Mouse (Mus musculus) layer of hippocampus, adult 9-11 months (tissue): ENCODE data around the gene 1700029I15Rik.
"Not testable (repeated sequence)": the region's sequence is repeated elsewhere in the genome, so short reads cannot be mapped to it uniquely, and the experiment has no call there.

Source experiments
- DNase-seq: peaks from one replicate; pipeline ENCODE4 v3.0.0; 2022

1700029I15Rik gene

DNA sequence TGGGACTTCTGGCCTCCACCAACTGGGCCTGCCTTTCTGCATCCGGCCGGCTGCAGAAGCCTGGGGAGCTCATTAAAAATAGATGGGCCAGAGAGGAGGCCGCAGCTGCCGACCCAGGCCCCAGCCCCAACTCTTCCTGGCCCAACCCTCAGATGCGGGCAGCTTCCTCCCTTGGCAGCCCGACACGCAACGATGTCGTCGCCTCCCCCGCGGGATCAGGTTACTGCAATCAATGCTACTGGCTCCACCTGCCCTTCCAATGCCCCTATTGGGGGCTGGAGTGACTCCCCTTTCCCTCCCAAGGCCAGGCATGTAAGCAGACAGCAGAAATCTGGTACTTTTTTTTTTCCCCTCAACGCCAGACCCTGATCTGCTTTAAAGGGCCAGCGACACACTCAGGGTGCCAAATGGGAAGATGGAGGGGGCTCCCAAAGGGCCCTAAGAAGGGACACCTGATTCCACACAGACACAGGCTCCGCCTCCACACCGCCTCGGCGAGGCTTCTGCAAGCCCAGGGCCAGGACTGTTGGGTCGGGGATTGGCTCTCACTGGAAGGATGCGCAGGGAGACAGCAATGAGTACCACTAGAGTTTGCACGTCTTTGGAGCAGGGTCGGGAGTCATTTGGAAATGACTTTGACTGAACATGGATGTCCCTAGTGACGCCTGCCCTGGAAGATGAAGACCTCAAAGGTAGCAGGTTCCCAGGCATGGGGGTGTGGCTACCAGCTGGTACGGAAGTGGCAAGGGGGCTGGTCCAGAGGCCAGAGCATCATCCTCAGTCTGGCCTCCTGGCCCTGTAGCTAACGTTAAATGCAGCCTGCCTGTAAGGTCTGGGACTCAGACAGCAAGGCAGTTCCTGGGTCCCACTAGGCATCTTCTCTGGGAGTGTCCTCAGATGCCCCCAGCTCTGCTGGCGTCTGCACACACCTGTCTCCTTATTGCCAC is 10.3 kb downstream of the 1700029I15Rik start:
- DNase-seq = no peak

DNA sequence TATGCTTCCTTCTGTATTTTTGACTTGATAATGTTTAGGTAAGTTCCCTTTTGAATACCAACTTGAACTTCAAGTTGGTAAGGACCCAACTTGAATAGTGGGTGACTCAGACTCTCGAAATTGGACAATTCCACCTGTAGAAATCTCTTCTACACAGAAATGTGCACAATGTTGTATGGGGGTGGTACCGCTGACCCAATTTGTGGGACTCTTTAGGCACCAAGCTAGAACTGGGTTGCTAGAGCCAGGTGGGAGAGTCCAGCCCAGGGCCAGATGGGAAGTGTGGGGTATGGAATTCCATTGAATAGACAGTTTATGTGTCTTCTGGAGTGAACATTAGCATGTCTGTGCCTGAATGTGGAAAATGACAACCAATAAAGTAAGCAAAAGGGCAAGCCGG is 13.2 kb downstream of the 1700029I15Rik start:
- no peak for DNase-seq

DNA sequence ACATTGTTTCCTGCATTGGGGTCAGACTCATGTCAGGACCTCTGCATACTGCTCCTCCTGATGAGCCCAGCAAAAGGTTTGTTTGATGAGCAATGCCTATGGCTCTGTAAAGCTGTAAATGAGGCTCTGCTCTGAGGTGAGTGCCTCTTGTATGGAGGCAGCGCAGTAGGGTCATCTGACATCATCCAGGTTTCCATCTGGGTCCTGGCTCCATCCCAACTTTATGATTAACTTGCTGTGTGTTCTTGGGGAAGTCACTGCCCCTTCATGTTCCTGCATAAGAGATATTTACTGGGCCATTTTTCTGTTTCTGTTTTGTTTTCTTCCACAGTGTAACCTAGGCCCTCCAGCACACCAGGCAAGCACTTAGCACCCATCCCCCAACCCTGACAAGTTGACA is 15.1 kb downstream of the 1700029I15Rik start:
- no peak for DNase-seq

DNA sequence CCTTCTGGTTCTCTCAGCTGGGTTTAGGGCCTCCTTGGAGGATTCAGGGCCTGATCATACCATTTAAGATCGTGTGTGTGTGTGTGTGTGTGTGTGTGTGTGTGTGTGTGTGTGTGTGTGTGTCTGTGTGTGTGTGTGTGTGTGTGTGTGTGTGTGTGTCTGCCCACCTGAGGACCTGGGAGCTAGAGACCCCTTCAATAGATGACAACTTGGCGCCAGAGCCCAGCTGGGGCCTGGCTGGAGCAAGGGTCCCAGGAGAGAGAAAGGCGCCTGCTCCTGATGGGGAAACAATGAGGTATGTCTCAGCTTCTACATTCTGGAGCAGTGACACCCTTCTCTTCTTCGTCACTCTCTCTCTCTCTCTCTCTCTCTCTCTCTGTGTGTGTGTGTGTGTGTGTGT is 17.5 kb downstream of the 1700029I15Rik start:
- DNase-seq = not testable (repeated sequence)

DNA sequence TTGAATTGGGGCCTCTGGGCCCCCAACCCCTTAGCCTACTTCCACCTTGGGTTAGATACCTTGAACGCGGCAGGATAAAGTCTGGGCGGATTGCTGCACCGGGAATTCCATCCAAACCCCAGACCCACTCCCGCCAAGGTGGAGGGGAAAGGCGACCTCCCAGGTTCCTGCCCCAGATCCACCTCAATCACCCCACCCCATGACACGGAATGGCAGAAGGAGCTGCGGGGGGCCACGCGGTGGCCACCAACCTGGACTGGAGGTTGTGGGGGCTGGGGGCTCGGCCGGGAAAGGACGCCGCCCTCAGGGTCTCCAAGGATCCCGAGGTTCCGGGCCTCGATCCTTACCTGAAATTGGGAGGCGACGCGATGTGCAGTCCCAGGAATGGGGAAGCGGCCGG is 18.3 kb downstream of the 1700029I15Rik start:
- DNase-seq = no peak

DNA sequence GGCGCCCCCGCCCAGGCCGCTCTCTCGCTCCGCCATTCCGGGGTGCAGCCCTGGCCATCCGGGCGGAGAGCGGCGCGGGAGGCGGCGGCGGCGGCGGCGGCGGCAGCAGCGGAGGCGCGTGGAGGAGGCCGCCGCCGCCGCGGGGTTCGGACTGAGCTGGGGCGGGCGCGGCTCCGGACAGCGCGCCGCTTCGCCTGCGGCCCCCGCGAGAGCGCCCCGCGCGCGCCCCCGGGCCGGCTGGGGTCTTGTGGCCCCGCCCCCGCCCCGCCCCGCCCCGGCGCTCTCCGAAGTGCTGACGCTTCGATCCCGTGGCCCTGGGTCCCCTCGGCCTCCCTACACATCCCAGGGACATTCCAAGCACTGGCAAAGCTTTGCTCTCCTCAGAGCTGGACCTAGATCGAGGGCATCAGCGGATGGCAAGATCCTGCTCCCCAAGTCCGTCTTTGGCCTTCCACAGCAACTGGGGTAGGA is 18.8 kb downstream of the 1700029I15Rik start, which contains the start of gene Mapk8ip1:
TSS of gene Mapk8ip1 (minus strand) at position 173 of the 471 bp plus-strand sequence.
- DNase-seq = no peak

DNA sequence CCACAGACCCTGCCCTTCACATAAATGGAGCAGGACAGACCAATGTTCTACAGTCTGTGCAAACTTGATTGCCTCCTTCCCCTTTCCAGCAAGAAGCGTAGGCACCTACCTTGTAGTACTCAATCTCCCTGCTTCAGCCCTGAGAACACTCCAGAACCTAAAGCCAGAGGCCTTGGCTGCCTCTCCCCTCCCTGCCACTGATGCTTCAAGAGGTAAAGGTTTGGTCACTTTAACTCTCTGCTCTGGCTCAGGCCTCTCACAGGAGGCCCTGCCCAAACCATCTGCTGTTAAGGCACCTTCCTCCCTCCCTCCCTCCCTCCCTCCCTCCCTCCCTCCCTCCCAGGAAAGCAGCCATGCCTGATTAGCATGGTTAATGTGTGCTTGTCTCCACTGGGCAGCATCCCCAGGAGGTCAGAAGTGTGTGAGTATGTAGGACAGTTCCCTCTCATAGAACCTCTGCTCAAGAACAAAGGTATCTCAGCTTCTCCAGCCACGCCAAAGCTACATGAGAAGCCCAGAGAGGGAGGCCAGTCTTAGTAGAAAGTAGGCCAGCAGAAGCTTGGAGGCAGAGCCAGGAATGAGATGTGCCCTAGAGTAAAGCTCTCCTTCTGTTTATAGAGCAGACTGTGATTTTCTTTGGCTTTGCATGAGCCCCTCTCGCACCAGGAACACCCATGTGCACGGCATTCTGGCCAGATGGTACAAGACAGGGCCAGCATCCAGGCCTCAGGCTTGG is 20.4 kb downstream of the 1700029I15Rik start:
- DNase-seq = no peak

DNA sequence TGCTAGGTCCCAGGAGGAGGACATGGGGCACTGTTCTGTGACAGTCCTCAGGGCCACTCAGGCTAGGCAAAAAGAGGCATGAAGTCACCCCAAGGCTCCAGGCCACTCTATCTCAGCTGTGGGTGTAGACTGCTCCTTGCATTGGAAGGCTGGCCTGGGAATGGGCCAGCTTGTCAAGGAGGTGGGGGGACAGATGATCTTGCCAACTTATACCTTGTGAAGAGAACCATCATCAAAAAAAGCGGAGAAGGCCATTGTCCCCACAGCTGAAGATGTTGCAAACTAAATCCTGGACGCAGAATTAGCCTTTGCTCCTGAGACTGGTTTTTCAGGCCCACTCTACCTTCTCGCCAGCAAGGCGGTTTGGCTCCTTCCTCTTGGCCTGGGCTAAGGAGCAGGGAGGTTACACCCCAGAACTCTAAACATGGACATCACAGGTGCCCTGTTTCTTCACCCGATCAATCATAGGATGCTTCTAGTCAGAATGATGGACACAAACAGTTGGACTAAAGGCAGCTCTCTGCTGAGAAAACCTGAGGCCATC is 21.5 kb downstream of the 1700029I15Rik start:
- DNase-seq = no peak

DNA sequence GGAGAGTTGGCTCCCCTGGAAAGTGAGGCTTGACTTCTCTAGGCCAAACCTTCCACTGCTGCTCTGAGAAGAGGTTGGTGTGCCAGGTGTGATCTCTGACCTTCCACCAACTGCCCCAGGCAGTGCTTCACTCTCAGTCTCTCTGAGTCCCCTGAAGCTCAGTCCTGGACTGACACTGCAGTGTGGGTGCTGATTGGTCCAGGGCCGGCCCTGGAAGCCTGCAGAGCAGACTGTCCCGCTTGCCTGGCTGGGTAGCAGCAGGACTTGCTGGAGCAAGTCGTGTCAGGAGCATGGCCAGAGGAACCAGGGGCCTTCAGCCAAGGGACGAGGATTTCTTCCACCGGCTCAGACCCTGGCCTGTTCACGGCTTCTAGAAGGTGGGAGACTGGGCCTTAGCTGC is 22.4 kb downstream of the 1700029I15Rik start:
- no peak for DNase-seq

DNA sequence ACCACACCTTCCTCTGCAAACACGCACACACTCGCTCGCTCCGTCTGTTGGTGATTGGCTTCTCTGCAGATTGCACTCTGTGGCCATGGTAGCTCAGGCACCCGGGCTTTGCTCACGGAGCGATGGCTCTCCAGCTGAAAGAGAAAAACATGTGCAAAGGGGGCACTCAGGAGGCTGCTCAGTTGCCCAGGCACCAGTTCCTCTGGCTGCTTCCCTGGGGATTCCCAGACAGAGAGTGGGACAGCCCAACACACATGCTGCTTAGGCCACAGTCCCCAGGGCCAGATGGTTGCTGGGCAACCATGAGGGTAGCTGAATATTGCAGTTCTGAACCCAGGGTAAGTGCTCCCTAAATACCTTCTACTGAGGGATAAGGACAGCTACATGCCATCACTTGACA is 23.3 kb downstream of the 1700029I15Rik start:
- no peak for DNase-seq

DNA sequence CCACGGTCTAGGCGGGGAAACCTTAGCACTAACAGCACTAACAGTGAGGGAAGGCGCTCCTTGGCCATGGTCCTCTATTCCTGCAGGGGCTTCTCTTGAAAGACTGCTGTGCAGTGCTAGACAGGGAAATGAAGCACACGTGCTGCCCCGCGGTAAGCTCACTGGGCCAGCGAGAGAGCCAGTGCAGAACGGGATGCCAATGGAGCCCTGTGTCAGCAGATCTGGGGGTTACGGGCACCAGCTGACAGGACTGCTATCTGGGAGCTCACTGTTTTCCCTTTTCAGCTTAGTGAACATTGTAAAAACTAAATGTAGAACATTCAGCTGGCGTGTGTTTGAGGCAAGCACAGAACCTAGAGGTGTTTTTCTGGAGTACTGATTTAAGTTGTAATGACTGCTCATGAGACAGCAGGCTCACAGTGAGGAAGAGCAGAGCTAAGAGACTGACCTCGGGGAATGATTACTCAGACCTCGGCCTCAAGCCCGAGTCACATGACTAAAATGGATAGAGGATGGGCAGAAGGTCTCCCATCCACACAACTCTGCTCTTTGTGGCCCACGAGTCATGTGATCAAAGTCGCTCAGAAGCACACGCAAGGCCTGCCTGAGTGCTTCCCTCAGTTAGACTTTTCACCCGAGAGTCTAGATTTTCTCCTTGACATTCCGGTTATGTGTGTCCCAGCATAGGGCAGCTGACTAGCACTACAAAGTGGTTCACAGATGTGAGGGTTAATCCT is 26.1 kb downstream of the 1700029I15Rik start:
- DNase-seq = no peak

DNA sequence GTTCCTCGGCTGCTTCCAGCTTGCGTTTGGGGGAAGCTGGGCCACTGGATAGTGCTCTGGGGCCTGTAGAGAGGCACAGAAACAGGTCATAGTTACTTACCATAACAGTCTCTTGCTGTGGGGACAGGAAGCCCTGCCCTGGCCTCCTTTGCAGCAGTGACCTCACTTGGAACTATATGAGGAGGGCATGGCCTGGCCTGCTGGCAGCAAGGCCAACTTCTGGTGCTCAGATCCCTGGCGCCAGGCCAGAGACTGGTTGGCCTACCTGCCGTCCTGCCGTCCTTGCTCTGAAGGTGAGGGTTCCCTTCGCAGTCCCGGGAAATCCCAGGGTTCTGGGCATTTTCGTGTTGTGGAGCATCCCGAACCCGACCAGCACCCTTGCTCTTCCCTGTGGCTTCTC is 29.4 kb downstream of the 1700029I15Rik start:
- no peak for DNase-seq

DNA sequence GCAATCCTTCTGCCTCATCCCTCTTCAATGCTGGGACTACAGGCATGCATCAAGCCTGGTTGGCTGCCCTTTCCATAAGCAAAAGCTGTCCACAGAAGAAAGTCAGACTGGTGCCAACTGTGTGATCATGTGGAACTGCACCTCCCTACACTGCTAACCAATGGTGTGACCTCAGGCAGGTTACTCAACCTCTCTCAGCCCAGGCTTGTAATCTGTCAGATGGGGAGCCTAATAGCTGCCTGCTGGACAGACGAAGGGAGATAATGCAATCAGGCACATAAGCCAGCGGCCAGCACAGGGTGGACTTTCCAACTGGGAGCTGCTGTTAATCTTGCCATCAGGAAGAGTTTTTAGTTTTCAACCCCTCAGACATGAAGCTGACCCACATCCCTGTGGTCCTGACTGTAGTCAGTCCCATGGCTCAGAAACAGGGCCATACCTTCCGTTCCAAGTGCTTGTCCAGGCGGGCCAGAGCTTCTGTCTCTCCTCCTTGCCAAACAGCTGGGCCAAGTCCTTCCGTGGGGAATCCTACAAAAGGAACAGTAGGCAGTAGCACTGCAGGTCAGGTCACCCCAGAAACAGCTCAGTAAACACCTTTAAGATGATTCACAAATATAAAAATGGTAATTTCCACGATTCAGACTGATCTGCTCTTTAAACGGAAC is 39.5 kb downstream of the 1700029I15Rik start:
- DNase-seq = no peak

DNA sequence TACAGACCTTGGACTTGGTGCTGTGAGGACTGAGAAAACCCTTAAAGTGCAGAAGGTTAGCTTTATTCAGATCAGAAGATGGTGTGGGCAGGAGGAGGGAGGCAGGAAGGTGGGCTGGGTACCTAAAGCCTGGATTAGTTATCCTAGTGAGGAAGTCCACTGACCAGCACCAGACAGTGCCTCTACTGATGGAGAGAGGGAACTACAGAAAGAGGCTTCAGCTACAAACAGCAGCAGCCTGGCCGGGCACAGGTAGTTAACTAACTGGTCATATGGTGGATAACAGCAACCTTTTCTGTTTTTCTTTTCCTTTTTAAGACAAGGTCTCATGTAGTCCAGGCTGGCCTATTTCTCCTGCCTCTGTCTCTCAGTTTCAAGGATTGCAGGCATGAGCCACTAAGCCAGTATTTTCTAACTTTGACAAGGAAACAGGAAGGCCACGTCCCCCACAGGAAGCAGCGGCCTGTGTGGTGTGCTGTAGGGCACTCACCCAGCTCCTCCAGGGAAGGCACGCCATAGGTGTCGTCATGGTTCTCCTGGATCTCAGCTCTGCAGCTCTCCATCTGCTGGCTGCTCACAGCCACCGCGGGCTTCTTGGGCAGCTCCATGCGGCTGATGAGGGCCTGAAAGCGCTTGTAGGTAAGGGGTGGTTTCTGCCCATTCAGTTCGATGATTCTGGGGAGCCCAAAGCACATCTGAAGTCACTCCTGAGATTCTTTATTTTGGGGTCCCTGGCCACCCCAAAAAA is 40.2 kb downstream of the 1700029I15Rik start:
- DNase-seq = no peak

DNA sequence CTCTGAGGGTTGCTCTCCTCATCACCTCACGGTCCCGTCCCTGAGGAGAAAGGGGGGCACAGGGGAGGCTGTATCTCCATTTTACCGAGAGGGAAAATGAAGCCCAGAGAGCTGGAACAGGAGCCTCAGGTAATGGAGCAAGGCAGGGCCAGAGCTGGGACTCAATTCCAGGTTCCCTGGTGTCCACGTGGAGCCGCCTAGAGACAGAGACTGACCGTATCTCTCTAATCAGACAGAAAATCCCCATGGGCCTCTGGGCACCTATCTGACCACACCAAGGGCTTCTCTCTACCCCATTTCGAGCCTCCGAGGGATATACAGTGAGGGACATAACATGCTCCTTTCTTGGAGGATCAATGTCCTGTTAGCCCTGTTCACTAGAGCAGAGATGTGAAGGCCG is 40.8 kb downstream of the 1700029I15Rik start:
- no peak for DNase-seq

DNA sequence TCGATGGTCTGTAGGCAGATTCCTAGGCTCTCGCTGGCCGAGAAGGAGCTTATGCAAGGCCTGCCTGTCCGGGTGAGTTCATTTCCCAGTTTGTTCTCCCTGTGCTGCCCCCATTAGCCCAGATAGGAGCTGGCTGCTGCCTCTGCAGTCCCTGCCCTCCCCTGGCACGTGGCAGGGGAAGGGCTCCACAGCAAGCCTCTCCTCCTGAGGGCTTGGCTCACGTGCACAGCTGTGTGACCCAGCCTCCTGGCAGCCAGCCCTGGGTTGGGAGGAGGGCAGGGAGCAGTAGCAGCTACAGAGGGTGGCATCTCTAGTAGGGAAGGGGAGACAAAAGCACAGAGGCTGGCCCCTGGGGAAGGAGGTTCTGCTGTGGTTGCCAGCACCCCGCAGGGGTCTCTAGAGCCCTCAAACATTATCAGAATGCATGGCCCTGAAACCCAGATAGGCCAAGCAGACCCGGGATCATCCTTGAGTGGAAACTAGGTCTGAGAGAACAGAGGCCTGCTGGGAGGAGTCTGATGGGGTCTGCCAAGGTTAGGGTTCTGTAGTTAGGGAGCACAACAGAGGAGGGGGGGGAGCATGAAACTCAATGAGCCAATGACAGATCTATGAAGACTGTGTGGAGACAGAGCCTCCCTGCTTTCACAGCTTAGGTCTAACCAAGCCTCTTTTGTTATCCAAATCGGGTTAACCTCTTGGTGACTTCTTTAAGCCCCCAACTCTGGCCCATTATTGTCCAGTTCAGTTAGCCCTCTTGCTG is 41.5 kb downstream of the 1700029I15Rik start:
- DNase-seq = peak; percentile 92

DNA sequence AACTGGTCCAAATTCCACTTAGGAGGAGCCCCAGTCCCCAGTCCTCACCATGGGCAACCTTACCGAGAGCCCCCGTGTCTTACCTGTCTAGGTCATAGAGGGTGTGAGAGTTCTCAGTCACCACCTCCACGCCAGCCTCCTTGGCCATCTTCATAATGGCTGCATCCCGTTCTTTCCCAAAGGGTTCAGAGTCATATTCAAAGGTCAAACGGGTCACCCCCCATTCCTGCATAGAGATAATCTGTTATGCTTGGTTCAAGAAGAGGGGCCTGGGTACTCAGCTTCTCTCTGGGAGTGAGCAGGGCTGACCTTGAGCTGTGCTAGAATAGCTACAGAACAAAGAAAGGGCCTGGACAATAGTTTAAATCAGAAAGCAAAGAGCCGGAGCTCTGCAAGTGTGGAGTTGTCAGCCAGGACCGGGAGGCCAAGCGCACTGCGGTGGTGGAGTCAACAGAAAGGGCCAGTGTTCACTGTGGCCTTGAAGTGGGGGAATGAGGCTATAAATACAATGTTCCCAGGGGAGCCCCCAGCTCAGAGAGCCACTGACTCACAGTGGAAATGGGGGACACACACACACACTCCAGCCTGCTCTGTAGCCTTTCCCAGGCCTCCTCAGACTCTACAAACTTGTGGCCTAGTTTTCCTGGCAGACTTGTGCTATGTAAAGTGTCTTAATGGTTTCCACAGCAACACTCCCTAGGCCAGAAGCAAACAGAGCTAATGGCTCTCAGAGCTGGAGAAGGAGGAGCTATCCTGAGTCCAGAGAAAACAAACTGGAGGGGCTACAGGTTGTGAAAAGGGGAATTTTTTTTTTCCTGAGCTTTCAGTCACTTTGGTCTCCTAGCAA is 42.3 kb downstream of the 1700029I15Rik start:
- peak; percentile 76 for DNase-seq

DNA sequence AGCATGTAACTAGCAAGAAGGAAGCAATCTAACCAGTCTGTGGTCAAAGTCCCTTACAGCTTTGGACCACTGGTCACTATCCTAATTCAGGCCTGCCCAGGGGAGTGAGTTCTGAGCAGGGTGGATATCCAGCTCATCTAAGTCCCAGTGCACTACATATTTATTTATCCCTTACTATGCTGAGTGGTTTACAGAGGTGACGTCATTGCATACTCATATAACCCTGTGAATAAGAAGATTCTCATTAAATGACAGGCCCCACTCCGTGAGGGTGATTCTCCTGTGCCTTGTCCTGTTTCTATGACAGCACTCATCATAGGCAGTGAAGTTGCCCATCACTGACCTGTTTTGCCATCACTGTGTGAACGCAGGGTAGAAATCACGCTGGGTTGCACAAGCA is 43.0 kb downstream of the 1700029I15Rik start:
- no peak for DNase-seq

DNA sequence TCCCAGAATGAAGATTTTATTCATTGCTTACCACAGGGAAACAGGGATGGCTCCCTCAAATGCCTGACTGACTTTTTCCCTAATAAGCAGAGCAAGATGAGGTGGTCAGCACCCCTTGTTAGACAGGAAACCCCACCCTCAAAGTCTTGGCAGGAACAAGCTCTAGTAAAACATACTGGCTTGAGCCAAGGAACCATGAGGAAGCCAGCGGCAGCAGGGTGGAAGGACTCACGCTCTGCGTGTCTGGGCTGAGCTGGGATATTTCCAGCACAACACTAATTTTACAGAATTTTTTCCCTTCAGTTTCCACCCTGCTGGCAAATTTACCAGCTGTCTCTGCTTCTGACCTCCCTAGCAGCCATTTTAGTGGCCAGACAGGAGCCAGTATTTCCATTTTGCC is 44.1 kb downstream of the 1700029I15Rik start:
- no peak for DNase-seq

DNA sequence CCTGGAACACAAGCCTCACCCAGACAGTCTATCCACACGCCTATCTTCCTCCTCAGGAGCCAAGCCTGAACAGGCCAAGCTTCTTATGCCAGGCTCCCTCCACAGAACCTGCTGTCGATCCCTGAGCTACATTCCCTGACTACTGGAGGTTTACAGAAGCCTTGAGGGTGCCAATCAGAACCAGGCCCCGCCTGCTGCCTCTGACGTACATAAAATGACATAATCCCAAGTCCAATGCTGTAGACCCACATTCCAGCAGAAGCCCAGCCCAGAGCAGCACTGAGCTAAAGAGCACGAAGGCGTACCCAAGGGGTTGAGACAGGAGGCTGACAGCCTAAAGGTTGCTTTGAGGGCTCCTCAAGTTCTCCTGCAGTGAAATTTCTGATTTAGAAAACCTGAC is 45.5 kb downstream of the 1700029I15Rik start:
- peak; percentile 89 for DNase-seq
